Mouse (Mus musculus): ENCODE results near the gene Gm49630.
"Not testable (repeated sequence)": the region's sequence is repeated elsewhere in the genome, so short reads cannot be mapped to it uniquely, and the experiment has no call there.

DNA sequence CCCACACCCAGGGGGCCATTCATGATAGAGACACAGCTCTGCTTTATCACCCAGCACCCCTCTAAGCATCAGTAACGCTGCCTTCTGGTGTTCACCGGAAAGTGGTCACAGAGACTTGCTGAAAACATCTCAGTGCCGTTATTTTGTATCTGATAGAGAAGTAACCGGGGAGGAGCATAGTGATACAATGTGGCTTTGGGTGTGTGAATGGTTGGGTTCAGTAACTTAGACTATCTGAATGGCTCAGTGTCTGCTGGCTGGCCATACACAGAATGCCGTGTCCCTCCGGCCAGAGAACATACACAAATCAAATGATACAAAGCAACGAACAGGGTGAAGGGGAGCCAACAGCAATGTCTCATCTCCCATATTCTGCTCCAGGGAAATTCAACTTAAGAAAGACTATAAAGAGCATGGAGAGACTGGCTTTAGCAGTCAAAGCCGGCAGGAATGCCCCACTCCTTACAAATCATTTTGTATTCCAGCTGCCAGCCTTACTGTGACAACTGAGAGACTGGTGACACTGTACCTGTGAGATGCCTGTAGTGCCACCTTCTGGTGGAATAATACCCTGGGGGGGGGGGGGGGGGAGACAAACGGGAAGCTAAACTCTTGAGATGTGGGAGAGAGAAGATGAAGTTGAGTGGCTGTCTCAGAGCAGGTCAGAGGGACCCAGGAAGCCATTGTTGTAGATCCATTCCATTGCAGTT lies 43.0 kb upstream of the Gm49630 start:
- not testable (repeated sequence) for TF ChIP-seq POLR2A (IDR thresholded peaks at IDR 0.05; ENCODE audit: borderline replicate concordance, low read depth, low read length); CTCF (IDR thresholded peaks at IDR 0.05; ENCODE audit: low read depth, low read length)
